In genomic region chr3:118433441-118434021, GRCm38 (mm10) we compare ENCODE assay signal across 8 mouse cellular contexts.
A peak's percentile ranks its signal among the peaks of the same experiment; 100 is the strongest.
DNase-seq lines count a peak whose midpoint lies in the region; ATAC-seq and TF ChIP-seq lines count a peak whose summit lies in the region.

No protein-coding gene starts in this region.

- DNase-seq in layer of hippocampus, postnatal 10 days (ENCODE audit: low spot score in 2 of 2), result peak; percentile 32 to 50
- no peak for DNase-seq in layer of hippocampus, adult 11-12 months (ENCODE audit: low spot score)
- DNase-seq in limb, embryonic 14.5 days (ENCODE audit: low spot score), result no peak
- DNase-seq in retina, postnatal 1 day, result peak; percentile 74
- DNase-seq in urinary bladder, postnatal 10 days (ENCODE audit: low spot score), result no peak
- no peak for DNase-seq in ovary, adult 18-20 months (ENCODE audit: low spot score)

- TF ChIP-seq CTCF in cortical plate, adult 2 months (IDR thresholded peaks at IDR 0.05; ENCODE audit: extremely low read depth, insufficient read depth, low read length), result no peak

- peak overlapping the region; percentile 72 for H3K4me2 ChIP-seq in limb, embryonic 14.5 days (replicated peaks; ENCODE audit: low read depth, low read length, severe bottlenecking)

- H3K9ac ChIP-seq in limb, embryonic 14.5 days (ENCODE audit: low read depth, low read length, severe bottlenecking), result no peak overlapping the region

- TF ChIP-seq POLR2A in cortical plate, adult 2 months (IDR thresholded peaks at IDR 0.05; ENCODE audit: extremely low read depth, insufficient read depth, low read length), result no peak; the same call in 1 of the 2 replicates
- no peak for TF ChIP-seq POLR2A in limb, embryonic 14.5 days (IDR thresholded peaks at IDR 0.05; ENCODE audit: borderline replicate concordance, extremely low read depth, insufficient read depth, insufficient read length)

- WGBS in limb, embryonic 14.5 days, result 3% methylated on average over 31 of the region's 31 CpGs

- H3K4me3 ChIP-seq in cortical plate, adult 2 months (ENCODE audit: insufficient read depth, low read length), result peak overlapping the region; percentile 94
- H3K4me3 ChIP-seq in limb, embryonic 14.5 days (replicated peaks; ENCODE audit: low read length), result peak overlapping the region; percentile 41

- no peaks in the 10 kb centered on the region for H3K36me3 ChIP-seq in limb, embryonic 14.5 days (ENCODE audit: control insufficient read depth, insufficient read depth, low read length)

- 0 out of 2 replicates have a peak, but pooled peaks have one; percentile 27 for ATAC-seq in granulocyte monocyte progenitor cell, adult 5-6 weeks (replicated peaks; ENCODE audit: poor library complexity, severe bottlenecking)
- no peak for ATAC-seq in limb, embryonic 14.5 days (ENCODE audit: low FRiP score, low read depth)

- no peaks in the 10 kb centered on the region for H3K4me1 ChIP-seq in cortical plate, adult 2 months (ENCODE audit: control insufficient read depth, insufficient read depth, low read length)
- H3K4me1 ChIP-seq in limb, embryonic 14.5 days (ENCODE audit: control insufficient read depth, insufficient read depth, low read length), result peaks cover 20% of the 10 kb centered on the region

- H3K9me3 ChIP-seq in limb, embryonic 14.5 days (ENCODE audit: control insufficient read depth, low read length), result no peaks in the 10 kb centered on the region

- H3K27me3 ChIP-seq in limb, embryonic 14.5 days (ENCODE audit: control insufficient read depth, insufficient read depth, low read length), result peaks cover 43% of the 10 kb centered on the region

- peak overlapping the region; percentile 82 for H3K27ac ChIP-seq in cortical plate, adult 2 months (ENCODE audit: insufficient read depth, low read length)
- H3K27ac ChIP-seq in limb, embryonic 14.5 days (replicated peaks; ENCODE audit: low read depth, low read length), result no peak overlapping the region

Comparison
In these comparisons a context has a peak if more than half of its experiments do, and no peak if none do; other contexts are left out.
1. DNase-seq: peak in layer of hippocampus, postnatal 10 days (2 of 2) and retina, postnatal 1 day (single experiment); none in layer of hippocampus, adult 11-12 months (single experiment), limb, embryonic 14.5 days (single experiment), urinary bladder, postnatal 10 days (single experiment) and ovary, adult 18-20 months (single experiment).